Mouse (Mus musculus) left cerebral cortex, postnatal 25 days (tissue): ENCODE measurements around the gene 4930415O20Rik. TPM values are rescaled to one million over a fixed set of nuclear protein-coding genes. Genes with fewer than 3 reads are reported as not detected.

Source experiments
- total RNA-seq, 2 experiments: library from RNA; stranded (reverse); gene quantifications; 2 replicates each; pipeline ENCODE4 v1.2.3; 2021

4930415O20Rik gene
- total RNA-seq, 2 experiments from 2014 or later = not detected

Other genes with a start within 250 kb of the 4930415O20Rik start
- not detected for gene Olfr284, start 230.0 kb upstream of the 4930415O20Rik start, total RNA-seq
- gene Olfr283, start 190.1 kb upstream of the 4930415O20Rik start, total RNA-seq = not detected
- gene Olfr282, start 139.8 kb upstream of the 4930415O20Rik start, total RNA-seq = not detected
- not detected for gene Olfr281, start 118.4 kb upstream of the 4930415O20Rik start, total RNA-seq
- not detected for gene OR5BS1P, start 101.1 kb upstream of the 4930415O20Rik start, total RNA-seq
- gene Lalba, start 88.3 kb upstream of the 4930415O20Rik start, total RNA-seq = not detected
- not detected for gene Olfr279, start 78.6 kb upstream of the 4930415O20Rik start, total RNA-seq
- 10 to 100 TPM; 58.1 to 62.6 TPM for gene Kansl2, start 36.7 kb upstream of the 4930415O20Rik start, total RNA-seq
- 10 to 100 TPM; 45.5 to 45.9 TPM for gene Ccnt1, start 81 bp upstream of the 4930415O20Rik start, total RNA-seq
- gene Adcy6, start 39.1 kb downstream of the 4930415O20Rik start, total RNA-seq = 10 to 100 TPM; 51.7 to 53.7 TPM
- 100 to 1,000 TPM; 277 to 286 TPM for gene Cacnb3, start 59.8 kb downstream of the 4930415O20Rik start, total RNA-seq
- gene Ddx23, start 91.9 kb downstream of the 4930415O20Rik start, total RNA-seq = 10 to 100 TPM; 69.4 to 75.8 TPM
- gene Rnd1, start 106.5 kb downstream of the 4930415O20Rik start, total RNA-seq = 10 to 100 TPM; 31.8 to 36.8 TPM
- 10 to 100 TPM in 1 of 2 experiments, 1 to 10 TPM in 1; 9.8 to 11.4 TPM for gene Ccdc65, start 137.2 kb downstream of the 4930415O20Rik start, total RNA-seq
- 1 to 10 TPM; 1.4 to 2.3 TPM for gene Fkbp11, start 157.2 kb downstream of the 4930415O20Rik start, total RNA-seq
- 100 to 1,000 TPM; 767 to 776 TPM for gene Arf3, start 192.2 kb downstream of the 4930415O20Rik start, total RNA-seq
- under 1 TPM; 0.37 to 0.62 TPM for gene Wnt10b, start 207.1 kb downstream of the 4930415O20Rik start, total RNA-seq
- not detected for gene Wnt1, start 218.9 kb downstream of the 4930415O20Rik start, total RNA-seq
- gene Ddn, start 238.5 kb downstream of the 4930415O20Rik start, total RNA-seq = 100 to 1,000 TPM; 829 to 842 TPM